ENCODE assay signal across 9 mouse cellular contexts in the genomic region with DNA sequence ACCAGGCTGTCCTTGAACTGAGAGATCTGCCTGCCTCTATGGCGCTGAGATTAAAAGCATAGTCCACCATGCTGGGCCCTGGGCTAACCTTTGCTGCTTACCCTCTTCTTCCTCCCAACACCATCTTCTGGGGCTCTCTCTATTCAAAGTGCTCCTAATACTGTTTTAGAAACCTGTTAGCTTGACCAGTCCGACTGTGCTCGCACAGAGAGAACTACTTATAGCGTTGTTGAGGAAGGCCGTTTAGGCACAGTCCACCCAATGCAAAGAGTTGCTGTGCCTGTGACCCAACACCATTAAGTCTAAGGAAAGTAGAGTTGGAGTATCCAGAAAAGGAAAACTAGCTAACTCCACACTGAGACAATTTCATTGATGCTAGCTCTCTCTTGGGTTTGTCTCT. TPM values are rescaled to one million over a fixed set of nuclear protein-coding genes. Genes with fewer than 3 reads are reported as not detected.
DNase-seq lines count a peak whose midpoint lies in the region; ATAC-seq and TF ChIP-seq lines count a peak whose summit lies in the region.
"Had no signal": no experiment of that assay in that cellular context is flagged by ENCODE, and none has a peak within 500 bp of the region (broad histone marks: within the 10 kb centered on the region; RNA-seq: fewer than 3 reads in every experiment).

No protein-coding gene starts in this region.

- peak overlapping the region; percentile 75 for H3K27ac ChIP-seq in bone marrow macrophage, adult 2 months (ENCODE audit: insufficient read depth, low read depth, low read length)
- peak overlapping the region; percentile 99 for H3K27ac ChIP-seq in heart, postnatal 0 days (ENCODE audit: low read depth)
- peak overlapping the region; percentile 87 for H3K27ac ChIP-seq in liver, postnatal 0 days (ENCODE audit: low read depth)

- no peaks in the 10 kb centered on the region for H3K9me3 ChIP-seq in heart, postnatal 0 days (replicated peaks; ENCODE audit: control insufficient read depth, low read length)
- H3K9me3 ChIP-seq in liver, postnatal 0 days (ENCODE audit: low read length): no peaks in the 10 kb centered on the region

- H3K36me3 ChIP-seq in heart, postnatal 0 days (replicated peaks; ENCODE audit: control insufficient read depth, insufficient read depth, low read length): no peaks in the 10 kb centered on the region
- H3K36me3 ChIP-seq in liver, postnatal 0 days (replicated peaks; ENCODE audit: insufficient read depth, low read length): no peaks in the 10 kb centered on the region

- H3K4me3 ChIP-seq in bone marrow macrophage, adult 2 months (ENCODE audit: insufficient read depth, low read length): no peak overlapping the region
- no peak overlapping the region for H3K4me3 ChIP-seq in heart, postnatal 0 days (ENCODE audit: low read depth, low read length)
- H3K4me3 ChIP-seq in liver, postnatal 0 days (ENCODE audit: low read depth, low read length): no peak overlapping the region

- H3K4me1 ChIP-seq in bone marrow macrophage, adult 2 months (ENCODE audit: control insufficient read depth, insufficient read depth, low read length): peaks cover 44% of the 10 kb centered on the region
- H3K4me1 ChIP-seq in heart, postnatal 0 days (ENCODE audit: control insufficient read depth, insufficient read depth): peaks cover 42% of the 10 kb centered on the region
- peaks cover 46% of the 10 kb centered on the region for H3K4me1 ChIP-seq in liver, postnatal 0 days (ENCODE audit: insufficient read depth)

- ATAC-seq in heart, postnatal 0 days (ENCODE audit: insufficient read depth, low read depth): no peak
- no peak for ATAC-seq in liver, postnatal 0 days

- 88% methylated on average over 5 of the region's 5 CpGs for WGBS in heart, postnatal 0 days
- 91% methylated on average over 5 of the region's 5 CpGs for WGBS in liver, postnatal 0 days (ENCODE audit: insufficient replicate concordance)

- H3K4me2 ChIP-seq in heart, postnatal 0 days (ENCODE audit: low read depth, low read length): 0 out of 2 replicates have a peak overlapping the region, but pooled peaks have one; percentile 97
- H3K4me2 ChIP-seq in liver, postnatal 0 days (ENCODE audit: low read depth, low read length): peak overlapping the region; percentile 93

- H3K27me3 ChIP-seq in heart, postnatal 0 days (ENCODE audit: control insufficient read depth, insufficient read depth, low read length): no peaks in the 10 kb centered on the region
- no peaks in the 10 kb centered on the region for H3K27me3 ChIP-seq in liver, postnatal 0 days (ENCODE audit: insufficient read depth, low read length)
- H3K27me3 ChIP-seq: Patski had no signal

- 0 out of 2 replicates have a peak, but pooled peaks have one; percentile 0 for TF ChIP-seq CTCF in bone marrow macrophage, adult 2 months (IDR thresholded peaks at IDR 0.05; ENCODE audit: low read depth, low read length)
- no peak for TF ChIP-seq CTCF in heart, postnatal 0 days (IDR thresholded peaks at IDR 0.05; ENCODE audit: low read depth)
- no peak for TF ChIP-seq CTCF in liver, postnatal 0 days (IDR thresholded peaks at IDR 0.05; ENCODE audit: low read depth)

- DNase-seq in kidney, adult 18-20 months: peak; percentile 19
- DNase-seq in kidney, postnatal 10 days: no peak
- DNase-seq in heart, postnatal 0 days (ENCODE audit: low spot score): no peak
- DNase-seq in liver, postnatal 0 days: no peak
- no peak for DNase-seq in thymus, postnatal 14 days
- no peak for DNase-seq in spleen, adult 12 weeks (ENCODE audit: low spot score)
- DNase-seq in Muller cell, postnatal 12 days (ENCODE audit: inconsistent ontology term): no peak

- TF ChIP-seq EP300 in heart, postnatal 0 days (IDR thresholded peaks at IDR 0.05; ENCODE audit: low read depth): no peak
- TF ChIP-seq EP300 in liver, postnatal 0 days (IDR thresholded peaks at IDR 0.05; ENCODE audit: low read depth): no peak

- TF ChIP-seq POLR2A in bone marrow macrophage, adult 2 months (IDR thresholded peaks at IDR 0.05; ENCODE audit: borderline replicate concordance, low read depth, low read length): no peak

- H3K9ac ChIP-seq in heart, postnatal 0 days (replicated peaks; ENCODE audit: low read depth, low read length): no peak overlapping the region
- H3K9ac ChIP-seq in liver, postnatal 0 days (replicated peaks): peak overlapping the region; percentile 53; the same call in 1 of the 2 replicates

RNA-seq across cellular contexts. Expression of a gene that starts 7.2 kb away (rescaled TPM):
- polyA plus RNA-seq in bone marrow macrophage, adult 2 months (2012; ENCODE audit: insufficient read depth, insufficient read length, missing spikeins): 78.4 and 79.3 TPM in 2 replicates
- total RNA-seq in heart, postnatal 0 days (2014; rRNA removed; ENCODE audit: low replicate concordance): 47.4 and 54.6 TPM in 2 replicates
- polyA plus RNA-seq in heart, postnatal 0 days (2015; fragmentation: Nextera tagmentation; extraction: Ambion mirVana): 11.3 and 12.6 TPM in 2 replicates
- polyA plus RNA-seq in liver, postnatal 0 days (2015; fragmentation: Nextera tagmentation; extraction: Ambion mirVana): 5.4 and 6.5 TPM in 2 replicates

RNA-seq across cellular contexts. Expression of a gene that starts 13.0 kb away (rescaled TPM):
- polyA plus RNA-seq in bone marrow macrophage, adult 2 months (2012; ENCODE audit: insufficient read depth, insufficient read length, missing spikeins): 7.4 and 8.2 TPM in 2 replicates
- 21.0 and 24.3 TPM in 2 replicates for total RNA-seq in heart, postnatal 0 days (2014; rRNA removed; ENCODE audit: low replicate concordance)
- polyA plus RNA-seq in heart, postnatal 0 days (2015; fragmentation: Nextera tagmentation; extraction: Ambion mirVana): 10.2 and 10.7 TPM in 2 replicates
- polyA plus RNA-seq in liver, postnatal 0 days (2015; fragmentation: Nextera tagmentation; extraction: Ambion mirVana): 2.0 and 4.2 TPM in 2 replicates

RNA-seq across cellular contexts. Expression of a gene that starts 16.6 kb away (rescaled TPM):
- polyA plus RNA-seq in bone marrow macrophage, adult 2 months (2012; ENCODE audit: insufficient read depth, insufficient read length, missing spikeins): 37.9 and 40.1 TPM in 2 replicates
- total RNA-seq in heart, postnatal 0 days (2014; rRNA removed; ENCODE audit: low replicate concordance): 6.8 and 9.7 TPM in 2 replicates
- polyA plus RNA-seq in heart, postnatal 0 days (2015; fragmentation: Nextera tagmentation; extraction: Ambion mirVana): 11.6 and 11.9 TPM in 2 replicates
- polyA plus RNA-seq in liver, postnatal 0 days (2015; fragmentation: Nextera tagmentation; extraction: Ambion mirVana): 6.7 and 7.0 TPM in 2 replicates

RNA-seq across cellular contexts. Expression of a gene that starts 47.7 kb away (rescaled TPM):
- 20.7 and 23.5 TPM in 2 replicates for polyA plus RNA-seq in bone marrow macrophage, adult 2 months (2012; ENCODE audit: insufficient read depth, insufficient read length, missing spikeins)
- total RNA-seq in heart, postnatal 0 days (2014; rRNA removed; ENCODE audit: low replicate concordance): 188 and 234 TPM in 2 replicates
- 40.8 and 44.0 TPM in 2 replicates for polyA plus RNA-seq in heart, postnatal 0 days (2015; fragmentation: Nextera tagmentation; extraction: Ambion mirVana)
- polyA plus RNA-seq in liver, postnatal 0 days (2015; fragmentation: Nextera tagmentation; extraction: Ambion mirVana): 5.1 and 6.1 TPM in 2 replicates

RNA-seq across cellular contexts. Expression of a gene that starts 48.4 kb away (rescaled TPM):
- 0.62 and 0.65 TPM in 2 replicates for polyA plus RNA-seq in bone marrow macrophage, adult 2 months (2012; ENCODE audit: insufficient read depth, insufficient read length, missing spikeins)
- 0.77 and 0.80 TPM in 2 replicates for total RNA-seq in heart, postnatal 0 days (2014; rRNA removed; ENCODE audit: low replicate concordance)
- 0.41 and 0.55 TPM in 2 replicates for polyA plus RNA-seq in heart, postnatal 0 days (2015; fragmentation: Nextera tagmentation; extraction: Ambion mirVana)
- 0.11 and 0.21 TPM in 2 replicates for polyA plus RNA-seq in liver, postnatal 0 days (2015; fragmentation: Nextera tagmentation; extraction: Ambion mirVana)
